Mouse (Mus musculus): Measurements from ENCODE around the gene Dnlz. TPM values are rescaled to one million over a fixed set of nuclear protein-coding genes. Genes with fewer than 3 reads are reported as not detected.
A peak's percentile ranks its signal among the peaks of the same experiment; 100 is the strongest.
"Not testable (repeated sequence)": the region's sequence is repeated elsewhere in the genome, so short reads cannot be mapped to it uniquely, and the experiment has no call there.

The Dnlz gene
- total RNA-seq (2021): 10 to 100 TPM; 26.0 to 28.4 TPM
- long read RNA-seq, transcript Dnlz-202 (2 exons, 2,766 nt): major isoform, 48 of 97 reads
- long read RNA-seq, transcript Dnlz-201 (3 exons, 2,916 nt): minor isoform, 27 of 97 reads
- long read RNA-seq, partial matches to known transcripts: 0 of 97 reads
- long read RNA-seq, other reads (novel, unspliced or antisense): 22 of 97 reads

GRCm38 (mm10) chr2:26351358-26352290, at the start of gene Dnlz:
Dnlz (minus strand) TSS chr2:26352110.
- peak; percentile 92 to 96 for DNase-seq (ENCODE audit: low spot score in 2 of 2)

- no peak for DNase-seq (ENCODE audit: low spot score in 2 of 2)
These were observed 49.1 kb upstream of the Dnlz start for GRCm38 (mm10) chr2:26401023-26401422.

GRCm38 (mm10) chr2:26400296-26400695, 48.4 kb upstream of the Dnlz start:
- DNase-seq (ENCODE audit: low spot score in 2 of 2): no peak

- DNase-seq (ENCODE audit: low spot score in 2 of 2): no peak
These were observed 47.7 kb upstream of the Dnlz start for GRCm38 (mm10) chr2:26399647-26400046.

GRCm38 (mm10) chr2:26398978-26399377, 47.1 kb upstream of the Dnlz start:
- DNase-seq (ENCODE audit: low spot score in 2 of 2): no peak

- DNase-seq (ENCODE audit: low spot score in 2 of 2): no peak
These were observed 39.7 kb upstream of the Dnlz start for GRCm38 (mm10) chr2:26391617-26392016.

- DNase-seq (ENCODE audit: low spot score in 2 of 2): no peak
These were observed 39.0 kb upstream of the Dnlz start for GRCm38 (mm10) chr2:26390954-26391353.

GRCm38 (mm10) chr2:26389154-26389690, 37.3 kb upstream of the Dnlz start, which contains the start of the genes Entr1 and Pmpca:
Entr1 (minus strand) TSS chr2:26389316.
Pmpca (plus strand) TSS chr2:26389339.
- peak; percentile 86 for DNase-seq (ENCODE audit: low spot score in 2 of 2)

GRCm38 (mm10) chr2:26388682-26389153, 36.8 kb upstream of the Dnlz start:
- DNase-seq (ENCODE audit: low spot score in 2 of 2): no peak

- no peak for DNase-seq (ENCODE audit: low spot score in 2 of 2)
These were observed 35.8 kb upstream of the Dnlz start for GRCm38 (mm10) chr2:26387713-26388112.

- not testable (repeated sequence) for DNase-seq (ENCODE audit: low spot score in 2 of 2)
These were observed 29.0 kb upstream of the Dnlz start for GRCm38 (mm10) chr2:26380871-26381270.

- DNase-seq (ENCODE audit: low spot score in 2 of 2): peak; percentile 79 to 88
These were observed 28.3 kb upstream of the Dnlz start, which contains the start of gene Snapc4 for GRCm38 (mm10) chr2:26380131-26380771. Snapc4 (minus strand) TSS chr2:26380653.

- DNase-seq (ENCODE audit: low spot score in 2 of 2): no peak
These were observed 20.5 kb upstream of the Dnlz start for GRCm38 (mm10) chr2:26372396-26372795.

- no peak for DNase-seq (ENCODE audit: low spot score in 2 of 2)
These were observed 16.7 kb upstream of the Dnlz start for GRCm38 (mm10) chr2:26368572-26368971.

GRCm38 (mm10) chr2:26367911-26368310, 16.0 kb upstream of the Dnlz start:
- DNase-seq (ENCODE audit: low spot score in 2 of 2): no peak

GRCm38 (mm10) chr2:26364738-26365465, 13.0 kb upstream of the Dnlz start:
- DNase-seq (ENCODE audit: low spot score in 2 of 2): no peak

- DNase-seq (ENCODE audit: low spot score in 2 of 2): no peak
These were observed 11.6 kb upstream of the Dnlz start for GRCm38 (mm10) chr2:26363481-26363880.

- no peak for DNase-seq (ENCODE audit: low spot score in 2 of 2)
These were observed 11.1 kb upstream of the Dnlz start for GRCm38 (mm10) chr2:26362991-26363390.

- DNase-seq (ENCODE audit: low spot score in 2 of 2): no peak
These were observed 8.9 kb upstream of the Dnlz start, which contains the start of gene Card9 for GRCm38 (mm10) chr2:26360772-26361171. Card9 (minus strand) TSS chr2:26360918.

GRCm38 (mm10) chr2:26359983-26360382, 8.1 kb upstream of the Dnlz start:
- DNase-seq (ENCODE audit: low spot score in 2 of 2): no peak
